Mouse (Mus musculus) neural tube, embryonic 12.5 days (tissue): ENCODE measurements around the gene Tead1. TPM values are rescaled to one million over a fixed set of nuclear protein-coding genes. Genes with fewer than 3 reads are reported as not detected.

Source experiments
- ATAC-seq: fragments of 200-750 bp; cut with Nextera tagmentation; 2 replicates; pipeline ENCODE4 v1.8.0; 2017; ENCODE audit warnings: low read depth, mild to moderate bottlenecking, moderate TSS enrichment, moderate library complexity; ENCODE audit not compliant: low FRiP score
- H3K27ac ChIP-seq: fragments of 300-500 bp; sonication (generic); 2 replicates; pipeline ENCODE4 v1.5.1; 2016
- H3K27me3 ChIP-seq: fragments of 300-500 bp; sonication (generic); replicated peaks from 2 replicates; pipeline ENCODE4 v1.6.1; 2016; ENCODE audit warnings: mild to moderate bottlenecking
- H3K36me3 ChIP-seq: fragments of 300-500 bp; sonication (generic); 2 replicates; pipeline ENCODE4 v1.6.1; 2016; ENCODE audit warnings: mild to moderate bottlenecking
- H3K4me1 ChIP-seq: fragments of 300-500 bp; sonication (generic); 2 replicates; pipeline ENCODE4 v1.6.1; 2016
- H3K4me2 ChIP-seq: fragments of 300-500 bp; sonication (generic); replicated peaks from 2 replicates; pipeline ENCODE4 v1.6.1; 2016; ENCODE audit warnings: mild to moderate bottlenecking
- H3K4me3 ChIP-seq: fragments of 300-500 bp; sonication (generic); 2 replicates; pipeline ENCODE4 v1.5.1; 2016
- H3K9ac ChIP-seq: fragments of 300-500 bp; sonication (generic); 2 replicates; pipeline ENCODE4 v1.6.1; 2016; ENCODE audit warnings: mild to moderate bottlenecking
- H3K9me3 ChIP-seq: fragments of 300-500 bp; sonication (generic); 2 replicates; pipeline ENCODE4 v1.6.1; 2016; ENCODE audit warnings: mild to moderate bottlenecking
- WGBS: fragments of 180-500 bp; shearing (Covaris S2); methylation state at CpG from one replicate; pipeline ENCODE4 v1.1.7; 2016; 5-methylcytosine and 5-hydroxymethylcytosine counted together
- polyA plus RNA-seq: library from polyadenylated mRNA; unstranded; fragments of >200 nt; fragmentation: Nextera tagmentation; extraction: Ambion mirVana; gene quantifications from 2 replicates; pipeline ENCODE4 v1.2.1, GENCODE M21; 2016

Tead1 gene
- polyA plus RNA-seq, 1 experiment from 2014 or later = 20.9 TPM

- Histone ChIP-seq H3K4me2 (no peak overlapping the region), H3K9ac (no peak overlapping the region), H3K4me1 (no peaks in the 10 kb centered on the region), H3K36me3 (peaks cover 26% of the 10 kb centered on the region), H3K4me3 (no peak overlapping the region), H3K27me3 (no peaks in the 10 kb centered on the region), H3K9me3 (no peaks in the 10 kb centered on the region), H3K27ac (no peak overlapping the region)
- ATAC-seq = no peak
- WGBS = 70% methylated on average over 5 of the region's 5 CpGs
Observed at GRCm38 (mm10) chr7:112892595-112892994, 213.5 kb downstream of the Tead1 start.

- Histone ChIP-seq H3K4me1 (no peaks in the 10 kb centered on the region), H3K9ac (no peak overlapping the region), H3K4me3 (no peak overlapping the region), H3K27me3 (no peaks in the 10 kb centered on the region), H3K36me3 (peaks cover 25% of the 10 kb centered on the region), H3K9me3 (no peaks in the 10 kb centered on the region), H3K27ac (no peak overlapping the region), H3K4me2 (no peak overlapping the region)
- WGBS = 95% methylated on average over 2 of the region's 2 CpGs
- no peak for ATAC-seq
Observed at GRCm38 (mm10) chr7:112896363-112896762, 217.2 kb downstream of the Tead1 start.

GRCm38 (mm10) chr7:112901710-112902109, 222.6 kb downstream of the Tead1 start:
- Histone ChIP-seq H3K4me1 (no peaks in the 10 kb centered on the region), H3K27ac (no peak overlapping the region), H3K27me3 (no peaks in the 10 kb centered on the region), H3K9me3 (no peaks in the 10 kb centered on the region), H3K4me2 (no peak overlapping the region), H3K9ac (no peak overlapping the region), H3K36me3 (peaks cover 13% of the 10 kb centered on the region; the same call in 1 of the 2 replicates), H3K4me3 (no peak overlapping the region)
- 88% methylated on average over 7 of the region's 7 CpGs for WGBS
- no peak for ATAC-seq

- Histone ChIP-seq H3K27me3 (no peaks in the 10 kb centered on the region), H3K36me3 (0 out of 2 replicates have a peak, but pooled peaks cover 6% of the 10 kb centered on the region), H3K4me1 (no peaks in the 10 kb centered on the region), H3K9ac (no peak overlapping the region), H3K27ac (no peak overlapping the region), H3K9me3 (no peaks in the 10 kb centered on the region), H3K4me3 (no peak overlapping the region), H3K4me2 (no peak overlapping the region)
- WGBS = 63% methylated on average over 5 of the region's 5 CpGs
- ATAC-seq = no peak
Observed at GRCm38 (mm10) chr7:112906848-112907247, 227.7 kb downstream of the Tead1 start.

- H3K9me3 ChIP-seq = no peaks in the 10 kb centered on the region
- WGBS = 58% methylated on average over 2 of the region's 2 CpGs
- H3K9ac ChIP-seq = no peak overlapping the region
- H3K27me3 ChIP-seq = no peaks in the 10 kb centered on the region
- no peak overlapping the region for H3K4me2 ChIP-seq
- ATAC-seq = no peak
- no peak overlapping the region for H3K4me3 ChIP-seq
- 0 out of 2 replicates have a peak, but pooled peaks cover 6% of the 10 kb centered on the region for H3K36me3 ChIP-seq
- H3K4me1 ChIP-seq = no peaks in the 10 kb centered on the region
- no peak overlapping the region for H3K27ac ChIP-seq
Observed at GRCm38 (mm10) chr7:112907468-112907867, 228.3 kb downstream of the Tead1 start.

- Histone ChIP-seq H3K9ac (no peak overlapping the region), H3K4me1 (no peaks in the 10 kb centered on the region), H3K9me3 (no peaks in the 10 kb centered on the region), H3K36me3 (0 out of 2 replicates have a peak, but pooled peaks cover 2% of the 10 kb centered on the region), H3K4me2 (no peak overlapping the region), H3K27ac (no peak overlapping the region), H3K4me3 (no peak overlapping the region), H3K27me3 (no peaks in the 10 kb centered on the region)
- 90% methylated on average over 10 of the region's 10 CpGs for WGBS
- no peak for ATAC-seq
Observed at GRCm38 (mm10) chr7:112909164-112909563, 230.0 kb downstream of the Tead1 start.

GRCm38 (mm10) chr7:112912969-112913368, 233.9 kb downstream of the Tead1 start:
- no peak overlapping the region for H3K9ac ChIP-seq
- H3K9me3 ChIP-seq = no peaks in the 10 kb centered on the region
- ATAC-seq = no peak
- H3K27ac ChIP-seq = no peak overlapping the region
- no peak overlapping the region for H3K4me3 ChIP-seq
- no peaks in the 10 kb centered on the region for H3K36me3 ChIP-seq
- no peak overlapping the region for H3K4me2 ChIP-seq
- H3K27me3 ChIP-seq = no peaks in the 10 kb centered on the region
- 0 out of 2 replicates have a peak, but pooled peaks cover 3% of the 10 kb centered on the region for H3K4me1 ChIP-seq
- WGBS = 89% methylated on average over 3 of the region's 3 CpGs

- Histone ChIP-seq H3K27ac (no peak overlapping the region), H3K4me2 (no peak overlapping the region), H3K4me1 (peaks cover 10% of the 10 kb centered on the region; the same call in 1 of the 2 replicates), H3K9me3 (no peaks in the 10 kb centered on the region), H3K9ac (no peak overlapping the region), H3K4me3 (no peak overlapping the region), H3K36me3 (no peaks in the 10 kb centered on the region), H3K27me3 (no peaks in the 10 kb centered on the region)
- WGBS = 76% methylated on average over 4 of the region's 4 CpGs
- no peak for ATAC-seq
Observed at GRCm38 (mm10) chr7:112915571-112915970, 236.5 kb downstream of the Tead1 start.

- ATAC-seq = 0 out of 2 replicates have a peak, but pooled peaks have one; percentile 29
- no peaks in the 10 kb centered on the region for H3K36me3 ChIP-seq
- no peak overlapping the region for H3K9ac ChIP-seq
- WGBS = 55% methylated on average over 10 of the region's 10 CpGs
- no peak overlapping the region for H3K27ac ChIP-seq
- H3K4me1 ChIP-seq = peaks cover 10% of the 10 kb centered on the region; the same call in 1 of the 2 replicates
- H3K27me3 ChIP-seq = no peaks in the 10 kb centered on the region
- H3K9me3 ChIP-seq = no peaks in the 10 kb centered on the region
- H3K4me3 ChIP-seq = no peak overlapping the region
- H3K4me2 ChIP-seq = 0 out of 2 replicates have a peak overlapping the region, but pooled peaks have one; percentile 25
Observed at GRCm38 (mm10) chr7:112917613-112918278, 238.6 kb downstream of the Tead1 start.

GRCm38 (mm10) chr7:112918279-112918991, 239.3 kb downstream of the Tead1 start:
- Histone ChIP-seq H3K4me2 (0 out of 2 replicates have a peak overlapping the region, but pooled peaks have one; percentile 25), H3K27me3 (no peaks in the 10 kb centered on the region), H3K27ac (no peak overlapping the region), H3K4me3 (no peak overlapping the region), H3K9me3 (no peaks in the 10 kb centered on the region), H3K9ac (no peak overlapping the region), H3K36me3 (no peaks in the 10 kb centered on the region), H3K4me1 (peaks cover 10% of the 10 kb centered on the region; the same call in 1 of the 2 replicates)
- WGBS = 66% methylated on average over 22 of the region's 22 CpGs
- ATAC-seq = no peak

GRCm38 (mm10) chr7:112919845-112920244, 240.7 kb downstream of the Tead1 start:
- 6% methylated on average over 4 of the region's 4 CpGs for WGBS
- Histone ChIP-seq H3K4me3 (no peak overlapping the region), H3K27me3 (peaks cover 4% of the 10 kb centered on the region; the same call in 1 of the 2 replicates), H3K9ac (no peak overlapping the region), H3K9me3 (no peaks in the 10 kb centered on the region), H3K4me1 (peaks cover 14% of the 10 kb centered on the region; the same call in 1 of the 2 replicates), H3K27ac (no peak overlapping the region), H3K4me2 (no peak overlapping the region), H3K36me3 (no peaks in the 10 kb centered on the region)
- ATAC-seq = no peak

- Histone ChIP-seq H3K4me2 (no peak overlapping the region), H3K27me3 (peaks cover 4% of the 10 kb centered on the region; the same call in 1 of the 2 replicates), H3K9ac (no peak overlapping the region), H3K4me3 (no peak overlapping the region), H3K9me3 (no peaks in the 10 kb centered on the region), H3K36me3 (no peaks in the 10 kb centered on the region), H3K27ac (no peak overlapping the region), H3K4me1 (peaks cover 12% of the 10 kb centered on the region; the same call in 1 of the 2 replicates)
- WGBS = 46% methylated on average over 4 of the region's 4 CpGs
- no peak for ATAC-seq
Observed at GRCm38 (mm10) chr7:112922801-112923200, 243.7 kb downstream of the Tead1 start.
